Mouse (Mus musculus) mature B cell (primary cell): ENCODE data around the gene Gm16867.
"Not testable (repeated sequence)": the region's sequence is repeated elsewhere in the genome, so short reads cannot be mapped to it uniquely, and the experiment has no call there.

Experiments used
- in situ Hi-C: fragments of 300-500 bp; cut with MboI; formaldehyde crosslinking; loops from 2 replicates; pipeline ENCODE4 v1.14.3; 2019

The Gm16867 gene

DNA sequence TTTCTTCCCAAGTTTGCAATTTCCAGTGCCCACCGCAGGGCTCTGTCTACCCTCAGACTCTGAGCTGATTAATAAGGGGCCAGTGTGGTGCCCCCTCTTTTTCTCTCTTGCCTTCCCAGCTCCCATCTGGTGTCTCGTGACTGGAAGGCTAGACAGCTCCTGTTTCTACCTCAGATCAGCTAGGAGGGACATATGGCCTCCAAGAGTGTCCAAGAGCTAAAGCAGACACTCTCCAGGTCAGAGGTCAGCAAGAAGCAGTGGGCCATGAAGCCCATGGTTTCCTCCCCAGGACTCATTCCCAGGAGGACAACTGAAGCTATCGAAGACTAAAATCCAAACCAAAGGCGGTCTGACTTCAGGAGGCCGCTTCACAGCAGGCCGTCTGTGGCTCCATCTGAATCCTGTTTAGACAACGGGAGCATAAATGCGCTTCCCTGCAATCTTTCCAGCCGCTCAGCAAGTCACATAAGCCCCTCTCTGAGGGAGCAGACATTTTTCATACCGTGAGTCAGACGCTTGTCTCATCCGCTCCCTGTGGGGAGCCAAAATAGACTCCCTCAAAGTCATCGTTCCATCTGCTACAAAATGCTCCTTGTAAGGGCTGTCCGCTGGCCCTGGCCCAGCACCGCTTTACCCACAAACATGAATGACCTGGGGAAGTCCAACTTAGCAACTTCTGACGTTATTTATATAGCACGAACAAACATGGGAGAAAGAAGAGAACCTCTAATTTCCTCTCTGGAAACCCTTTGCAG is 35.4 kb downstream of the Gm16867 start:
- in situ Hi-C loops, result not testable (repeated sequence)

- in situ Hi-C loops, result not testable (repeated sequence)
Observed at GRCm38 (mm10) chr14:69464465-69464864, 38.7 kb downstream of the Gm16867 start.

DNA sequence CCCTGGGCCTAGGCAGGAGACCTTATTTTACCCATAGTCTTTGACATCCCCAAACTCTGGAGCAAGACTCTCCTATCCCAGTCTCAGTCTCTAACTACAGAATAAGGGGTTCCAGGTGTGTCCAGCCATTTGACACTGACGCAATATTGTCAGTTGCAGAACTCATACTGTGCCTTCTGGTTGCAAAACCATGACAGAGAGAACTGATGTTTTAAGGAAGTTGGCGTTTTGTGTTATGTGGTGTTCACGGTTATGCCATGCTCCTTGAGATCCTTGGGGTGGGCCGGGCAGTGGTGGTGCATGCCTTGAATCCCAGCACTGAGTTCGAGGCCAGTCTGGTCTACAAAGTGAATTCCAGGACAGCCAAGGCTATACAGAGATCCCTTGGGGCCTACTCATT is 45.5 kb downstream of the Gm16867 start:
- in situ Hi-C loops, result not testable (repeated sequence)

- in situ Hi-C loops, result not testable (repeated sequence)
Observed at GRCm38 (mm10) chr14:69454640-69455039, 48.5 kb downstream of the Gm16867 start.

GRCm38 (mm10) chr14:69448845-69449244 is 54.3 kb downstream of the Gm16867 start:
- in situ Hi-C loops, result not testable (repeated sequence)

DNA sequence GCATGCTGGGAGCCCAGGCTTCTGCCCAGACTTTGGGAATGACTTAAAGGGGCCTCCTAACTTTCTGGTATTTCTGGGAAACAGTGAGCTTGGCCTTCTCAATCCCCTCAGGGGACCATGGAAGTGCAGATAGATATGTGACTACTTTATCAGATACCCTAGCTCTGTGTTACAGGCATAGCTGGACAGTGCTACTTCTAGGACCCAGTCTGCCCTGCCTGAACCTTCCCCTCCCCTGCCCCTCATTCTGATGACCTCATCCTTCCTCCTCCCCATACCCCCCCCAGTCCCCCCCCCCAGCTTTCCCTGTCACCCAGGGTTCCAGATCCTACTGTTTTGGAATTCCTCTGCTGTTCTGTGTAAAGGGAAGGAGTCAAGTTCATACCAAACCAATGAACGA is 56.2 kb downstream of the Gm16867 start:
- in situ Hi-C loops, result not testable (repeated sequence)

- in situ Hi-C loops, result not testable (repeated sequence)
Observed at GRCm38 (mm10) chr14:69443092-69443692, 60.0 kb downstream of the Gm16867 start.

DNA sequence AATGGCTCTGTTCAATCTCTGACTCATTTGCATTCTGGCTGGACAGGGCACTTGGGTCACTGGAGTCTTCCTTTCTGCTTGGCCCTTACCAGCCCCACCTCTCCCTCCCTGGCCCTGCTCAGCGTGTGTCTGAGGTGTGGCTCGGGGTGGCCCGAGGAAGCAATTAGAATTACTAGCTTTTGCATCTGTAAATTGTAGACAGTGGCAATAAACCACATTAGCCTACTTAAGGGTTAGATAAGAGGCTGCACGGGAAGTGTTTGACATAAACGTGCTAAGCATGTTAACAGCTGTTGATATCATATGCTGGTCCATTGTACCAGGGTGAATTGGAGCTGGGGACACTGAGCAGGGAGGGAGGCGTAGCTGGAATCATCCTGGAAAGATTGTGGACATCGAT is 62.2 kb downstream of the Gm16867 start:
- in situ Hi-C loops, result not testable (repeated sequence)

GRCm38 (mm10) chr14:69438678-69439214 is 64.4 kb downstream of the Gm16867 start:
- in situ Hi-C loops, result not testable (repeated sequence)

DNA sequence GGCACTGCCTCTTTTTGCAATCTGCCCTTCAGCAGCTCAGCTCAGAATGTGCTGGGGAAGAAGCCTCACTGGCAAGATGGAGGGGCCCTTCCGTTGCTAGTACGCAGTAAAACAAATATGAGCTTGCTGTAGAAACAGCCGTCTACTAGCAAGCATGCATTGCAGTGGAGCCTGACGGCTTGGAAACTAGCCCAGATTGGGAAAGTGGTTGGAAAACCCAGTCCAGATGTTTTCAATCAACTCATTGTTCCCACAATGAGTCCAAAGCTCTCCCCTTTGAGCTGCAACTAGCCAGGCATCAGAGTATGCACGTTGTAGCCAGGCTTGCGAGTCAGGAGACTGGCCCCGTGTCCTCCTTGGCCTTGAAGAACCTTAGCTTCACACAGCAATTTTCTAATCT is 82.2 kb downstream of the Gm16867 start:
- in situ Hi-C loops, result not testable (repeated sequence)

DNA sequence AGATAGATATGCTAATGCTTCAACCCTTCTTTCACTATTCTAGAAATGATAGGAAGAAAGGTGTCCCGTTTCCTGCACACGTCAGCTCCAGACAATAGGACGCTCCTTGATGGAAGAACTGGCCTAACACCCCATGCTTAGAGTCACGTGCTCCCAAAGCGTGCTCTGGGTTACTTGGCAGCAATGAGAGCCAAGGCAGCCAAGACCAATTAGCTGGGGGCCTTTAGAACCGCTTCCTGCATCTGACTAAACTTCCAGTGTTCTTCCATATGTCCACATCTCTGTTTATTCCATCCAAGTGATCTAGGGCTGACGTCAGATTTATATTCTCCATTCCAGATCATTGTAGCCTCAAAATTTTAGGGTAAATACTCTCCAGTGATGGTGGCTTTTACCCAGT is 85.6 kb downstream of the Gm16867 start:
- in situ Hi-C loops, result not testable (repeated sequence)
